Mouse (Mus musculus) Muller cell, postnatal 12 days (primary cell): ENCODE results near the gene Dhx9.
"Not testable (repeated sequence)": the region's sequence is repeated elsewhere in the genome, so short reads cannot be mapped to it uniquely, and the experiment has no call there.

ENCODE experiments used
- DNase-seq: peaks from one replicate; pipeline ENCODE4 v3.0.0-alpha.2; 2015; ENCODE audit errors: inconsistent ontology term

Dhx9 gene

GRCm38 (mm10) chr1:153424271-153424670 is 63.2 kb downstream of the Dhx9 start:
- peak; percentile 48 for DNase-seq

GRCm38 (mm10) chr1:153417805-153418204 is 69.7 kb downstream of the Dhx9 start:
- not testable (repeated sequence) for DNase-seq

- DNase-seq: not testable (repeated sequence)
Observed at GRCm38 (mm10) chr1:153416271-153416832, 71.1 kb downstream of the Dhx9 start.

- not testable (repeated sequence) for DNase-seq
Observed at GRCm38 (mm10) chr1:153415742-153416141, 71.7 kb downstream of the Dhx9 start.

GRCm38 (mm10) chr1:153414962-153415361 is 72.5 kb downstream of the Dhx9 start:
- no peak for DNase-seq

- not testable (repeated sequence) for DNase-seq
Observed at GRCm38 (mm10) chr1:153414114-153414723, 73.2 kb downstream of the Dhx9 start.

GRCm38 (mm10) chr1:153413397-153414020 is 74.0 kb downstream of the Dhx9 start:
- not testable (repeated sequence) for DNase-seq

GRCm38 (mm10) chr1:153412663-153413396 is 74.6 kb downstream of the Dhx9 start:
- not testable (repeated sequence) for DNase-seq

GRCm38 (mm10) chr1:153411723-153412122 is 75.7 kb downstream of the Dhx9 start:
- DNase-seq: no peak

GRCm38 (mm10) chr1:153410915-153411314 is 76.5 kb downstream of the Dhx9 start:
- DNase-seq: not testable (repeated sequence)

- DNase-seq: not testable (repeated sequence)
Observed at GRCm38 (mm10) chr1:153408296-153408695, 79.2 kb downstream of the Dhx9 start.

- not testable (repeated sequence) for DNase-seq
Observed at GRCm38 (mm10) chr1:153407641-153408040, 79.8 kb downstream of the Dhx9 start.
